Mouse (Mus musculus) left cerebral cortex, adult 11 months (tissue): ENCODE data around the gene Olfr1462.

ENCODE experiments used
- DNase-seq: peaks from one replicate; pipeline ENCODE4 v3.0.0; 2022; ENCODE audit warnings: low spot score

Olfr1462 gene

GRCm38 (mm10) chr19:13185434-13185833 is at the start of gene Olfr1462:
Gene Olfr1462, plus strand, starts transcription at chr19:13185734.
- no peak for DNase-seq

DNA sequence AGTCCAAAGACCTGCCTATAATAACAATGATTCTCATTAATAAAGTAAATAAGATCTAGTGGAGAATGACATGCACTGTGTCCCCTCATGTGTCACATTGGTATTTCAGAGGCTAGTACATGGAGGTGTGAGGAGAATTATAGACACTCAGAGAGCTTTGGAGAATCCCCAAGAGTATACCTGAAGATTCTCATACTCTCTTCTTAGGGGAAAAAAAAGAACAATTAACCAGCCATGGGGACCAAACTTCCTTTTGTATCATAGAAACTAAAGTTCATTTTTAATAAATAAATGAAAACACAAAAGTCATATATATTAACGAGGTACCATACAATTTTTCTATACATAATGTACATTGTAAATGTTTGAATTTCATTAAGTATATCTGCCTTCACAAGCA is 36.1 kb upstream of the Olfr1462 start, which contains the start of gene Olfr1459:
Gene Olfr1459 (minus strand): TSS at position 101 of the 400 bp plus-strand sequence.
- DNase-seq: no peak

- DNase-seq: no peak
Measured at GRCm38 (mm10) chr19:13162700-13163099, 22.8 kb upstream of the Olfr1462 start, which contains the start of gene Olfr1461. Gene Olfr1461, plus strand, starts transcription at chr19:13163000.

- no peak for DNase-seq
Measured at GRCm38 (mm10) chr19:13221666-13222065, 36.1 kb downstream of the Olfr1462 start.

DNA sequence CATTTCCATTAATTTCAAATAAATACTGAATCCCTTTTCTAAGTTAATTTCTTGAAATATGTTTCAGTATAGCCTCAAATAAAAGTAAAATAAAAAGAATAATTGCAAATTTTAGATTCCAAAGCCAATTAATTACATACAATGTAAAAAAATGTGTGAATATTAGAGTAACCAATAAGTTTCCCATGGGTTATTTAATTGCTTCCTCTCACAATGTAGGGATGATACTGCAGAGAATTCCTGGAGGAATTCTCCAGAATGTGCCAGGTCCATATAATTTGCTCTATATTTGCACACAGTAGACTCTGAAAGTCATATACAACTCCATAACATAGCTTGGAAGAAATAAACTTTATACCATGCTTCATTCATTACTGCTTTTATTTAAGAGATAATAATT is 45.5 kb downstream of the Olfr1462 start, which contains the start of gene Olfr1463:
Gene Olfr1463 (plus strand): TSS at position 301 of the 400 bp plus-strand sequence.
- DNase-seq: no peak
